In genomic region chr2:11664806-11665205, GRCm38 (mm10) we compare ENCODE assay signal across 24 mouse cellular contexts. TPM values are rescaled to one million over a fixed set of nuclear protein-coding genes. Genes with fewer than 3 reads are reported as not detected.
DNase-seq lines count a peak whose midpoint lies in the region; ATAC-seq lines count a peak whose summit lies in the region.
"Had no signal": no experiment of that assay in that cellular context is flagged by ENCODE, and none has a peak within 500 bp of the region (broad histone marks: within the 10 kb centered on the region; RNA-seq: fewer than 3 reads in every experiment).

No protein-coding gene starts in this region.

- no peaks in the 10 kb centered on the region for H3K27me3 ChIP-seq in kidney, embryonic 14.5 days (ENCODE audit: control insufficient read depth, insufficient read depth, low read length)
- no peaks in the 10 kb centered on the region for H3K27me3 ChIP-seq in neural tube, embryonic 13.5 days
- H3K27me3 ChIP-seq: limb, embryonic 15.5 days; lung, embryonic 15.5 days had no signal

- intact Hi-C loops in gastrocnemius, postnatal 14 days (cut with DNase I; ENCODE audit: low total_unique reads): no loop called here

- ATAC-seq in kidney, embryonic 14.5 days (ENCODE audit: low FRiP score, low TSS enrichment): no peak
- ATAC-seq in neural tube, embryonic 13.5 days (ENCODE audit: low read depth): no peak

- 85% methylated on average over 4 of the region's 4 CpGs for WGBS in kidney, embryonic 14.5 days
- WGBS in neural tube, embryonic 13.5 days: 88% methylated on average over 4 of the region's 4 CpGs

- H3K27ac ChIP-seq in kidney, embryonic 14.5 days (ENCODE audit: low read depth, low read length): no peak overlapping the region
- no peak overlapping the region for H3K27ac ChIP-seq in neural tube, embryonic 13.5 days (replicated peaks)
- H3K27ac ChIP-seq: forebrain, embryonic 10.5 days; hindbrain, embryonic 10.5 days; limb, embryonic 15.5 days; lung, embryonic 15.5 days; stomach, postnatal 0 days had no signal

- H3K9me3 ChIP-seq in kidney, embryonic 14.5 days (ENCODE audit: control insufficient read depth, low read length): no peaks in the 10 kb centered on the region
- H3K9me3 ChIP-seq in neural tube, embryonic 13.5 days: no peaks in the 10 kb centered on the region
- H3K9me3 ChIP-seq: forebrain, embryonic 10.5 days; hindbrain, embryonic 10.5 days; limb, embryonic 15.5 days; lung, embryonic 15.5 days had no signal

- no peaks in the 10 kb centered on the region for H3K4me1 ChIP-seq in kidney, embryonic 14.5 days (ENCODE audit: control insufficient read depth, insufficient read depth, low read length)
- no peaks in the 10 kb centered on the region for H3K4me1 ChIP-seq in neural tube, embryonic 13.5 days (replicated peaks)
- H3K4me1 ChIP-seq: hindbrain, embryonic 10.5 days; limb, embryonic 15.5 days; lung, embryonic 15.5 days had no signal

- no peak overlapping the region for H3K4me3 ChIP-seq in kidney, embryonic 14.5 days (ENCODE audit: low read length)
- no peak overlapping the region for H3K4me3 ChIP-seq in neural tube, embryonic 13.5 days
- H3K4me3 ChIP-seq: lung, embryonic 15.5 days had no signal

- H3K4me2 ChIP-seq in kidney, embryonic 14.5 days (replicated peaks; ENCODE audit: low read depth, low read length): no peak overlapping the region
- H3K4me2 ChIP-seq in neural tube, embryonic 13.5 days: peak overlapping the region; percentile 48; the same call in 1 of the 2 replicates

- no peaks in the 10 kb centered on the region for H3K36me3 ChIP-seq in kidney, embryonic 14.5 days (ENCODE audit: control insufficient read depth, insufficient read depth, low read length)
- no peaks in the 10 kb centered on the region for H3K36me3 ChIP-seq in neural tube, embryonic 13.5 days
- H3K36me3 ChIP-seq: forebrain, embryonic 10.5 days; hindbrain, embryonic 10.5 days; limb, embryonic 15.5 days; lung, embryonic 15.5 days had no signal

- peak; percentile 16 for DNase-seq in gastrocnemius, adult 18-20 months (ENCODE audit: low spot score)
- DNase-seq in gastrocnemius, postnatal 14 days: no peak
- peak; percentile 41 for DNase-seq in kidney, adult 18-20 months
- no peak for DNase-seq in neural tube, embryonic 10.5 days (ENCODE audit: extremely low spot score, low spot score)
- DNase-seq in thymus, postnatal 36 days: no peak
- no peak for DNase-seq in Muller cell, postnatal 12 days (ENCODE audit: inconsistent ontology term)
- DNase-seq: forebrain, postnatal 0 days had no signal

- no peak overlapping the region for H3K9ac ChIP-seq in kidney, embryonic 14.5 days (ENCODE audit: low read depth, low read length)
- H3K9ac ChIP-seq in neural tube, embryonic 13.5 days: no peak overlapping the region
- H3K9ac ChIP-seq: limb, embryonic 15.5 days; lung, embryonic 15.5 days had no signal

RNA-seq across cellular contexts. Expression of gene Il2ra, which starts 22.2 kb away (rescaled TPM):
- total RNA-seq in gastrocnemius, adult 18-20 months (2021): under 1 TPM; 0.43 to 0.59 TPM
- total RNA-seq in gastrocnemius, postnatal 14 days (2021): under 1 TPM; 0.16 to 0.42 TPM
- polyA plus RNA-seq in kidney, embryonic 14.5 days (2014; fragmentation: Nextera tagmentation; extraction: Ambion mirVana): not detected in 2 replicates
- 0.10 TPM in 1 of 2 replicates, not detected in the other for polyA plus RNA-seq in neural tube, embryonic 13.5 days (2015; fragmentation: Nextera tagmentation; extraction: Ambion mirVana)
- total RNA-seq: forebrain, postnatal 0 days; midbrain, postnatal 0 days had no signal
- polyA plus RNA-seq: forebrain, embryonic 10.5 days; forebrain, postnatal 0 days; hindbrain, embryonic 10.5 days; intestine, embryonic 14.5 days; limb, embryonic 15.5 days; midbrain, postnatal 0 days; stomach, postnatal 0 days had no signal

RNA-seq across cellular contexts. Expression of gene Gm17490, which starts 38.7 kb away (rescaled TPM):
- not detected for total RNA-seq in gastrocnemius, adult 18-20 months (2021)
- total RNA-seq in gastrocnemius, postnatal 14 days (2021): not detected
- not detected in 2 replicates for polyA plus RNA-seq in kidney, embryonic 14.5 days (2014; fragmentation: Nextera tagmentation; extraction: Ambion mirVana)
- not detected in 2 replicates for polyA plus RNA-seq in neural tube, embryonic 13.5 days (2015; fragmentation: Nextera tagmentation; extraction: Ambion mirVana)
- total RNA-seq: adrenal gland, adult 18-20 months; forebrain, postnatal 0 days; gastrocnemius, adult 8-10 months; heart, adult 8-10 months; layer of hippocampus, adult 18-20 months; left cerebral cortex, adult 18-20 months; left cerebral cortex, postnatal 36 days; midbrain, postnatal 0 days had no signal
- polyA plus RNA-seq: brain, embryonic 14.5 days; forebrain, embryonic 10.5 days; forebrain, postnatal 0 days; heart, embryonic 16.5 days; hindbrain, embryonic 10.5 days; intestine, embryonic 14.5 days; limb, embryonic 15.5 days; lung, embryonic 15.5 days; midbrain, postnatal 0 days; stomach, postnatal 0 days had no signal

RNA-seq across cellular contexts. Expression of gene Il15ra, which starts 40.3 kb away (rescaled TPM):
- total RNA-seq in gastrocnemius, adult 18-20 months (2021): 10 to 100 TPM; 17.6 to 29.5 TPM
- total RNA-seq in gastrocnemius, postnatal 14 days (2021): 10 to 100 TPM; 10.6 to 22.8 TPM
- 0.99 and 1.5 TPM in 2 replicates for polyA plus RNA-seq in kidney, embryonic 14.5 days (2014; fragmentation: Nextera tagmentation; extraction: Ambion mirVana)
- polyA plus RNA-seq in neural tube, embryonic 13.5 days (2015; fragmentation: Nextera tagmentation; extraction: Ambion mirVana): 0.74 and 0.81 TPM in 2 replicates

Comparison
In these comparisons a context has a peak if more than half of its experiments do, and no peak if none do; other contexts are left out.
1. DNase-seq: peak in gastrocnemius, adult 18-20 months (single experiment) and kidney, adult 18-20 months (single experiment); none in gastrocnemius, postnatal 14 days (single experiment), neural tube, embryonic 10.5 days (single experiment), thymus, postnatal 36 days (0 of 2) and Muller cell, postnatal 12 days (single experiment).